Mouse (Mus musculus): Measurements from ENCODE around the gene Olfr1138. TPM values are rescaled to one million over a fixed set of nuclear protein-coding genes. Genes with fewer than 3 reads are reported as not detected.

The Olfr1138 gene
- total RNA-seq (2021) = not detected

DNA sequence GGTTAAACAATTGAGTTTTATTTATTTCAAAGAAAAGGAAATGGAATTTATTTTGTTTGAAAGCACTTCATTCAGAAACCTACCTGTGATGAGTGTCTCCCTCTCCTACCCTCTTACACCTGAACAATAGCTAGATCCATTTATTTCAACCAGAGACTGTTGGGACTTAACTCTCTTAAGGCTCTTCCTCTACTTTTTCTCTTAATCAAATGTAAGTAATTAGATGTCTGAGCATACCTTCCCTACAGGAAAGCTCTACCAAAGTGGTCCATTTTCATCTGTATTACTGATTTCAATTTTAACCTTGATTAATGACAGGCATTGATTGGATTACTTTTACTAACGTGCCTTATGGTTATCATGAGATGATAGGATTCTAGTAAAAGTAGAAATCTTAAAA is at the start of gene Olfr1138:
TSS of gene Olfr1138 (minus strand) at position 101 of the 400 bp plus-strand sequence.
- no peak for DNase-seq (ENCODE audit: extremely low spot score in 1 of 2, low spot score in 2 of 2)
- intact Hi-C loops (cut with DNase I) = no loop called here

DNA sequence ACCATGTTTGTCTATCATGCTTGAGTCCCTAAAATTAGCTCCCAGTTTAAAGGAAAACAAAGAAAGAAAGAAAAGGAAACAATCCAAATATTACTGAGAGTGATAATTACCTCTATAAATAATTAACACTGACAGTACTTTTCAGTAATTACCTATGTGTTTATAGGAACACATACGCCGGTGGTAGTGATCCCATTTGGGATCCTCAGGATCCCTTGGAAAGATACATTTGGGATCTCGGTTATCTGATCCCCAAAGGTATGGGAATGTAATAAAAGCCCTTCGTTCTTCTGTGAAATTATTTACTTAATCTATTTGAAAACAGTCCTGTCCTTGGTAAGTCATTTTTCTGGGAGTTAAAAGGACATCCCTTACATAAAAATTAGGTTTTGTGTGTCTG is 39.4 kb upstream of the Olfr1138 start, which contains the start of gene Olfr152:
TSS of gene Olfr152 (plus strand) at position 301 of the 400 bp plus-strand sequence.
- no peak for DNase-seq (ENCODE audit: extremely low spot score in 1 of 2, low spot score in 2 of 2)
- intact Hi-C loops (cut with DNase I) = no loop called here

DNA sequence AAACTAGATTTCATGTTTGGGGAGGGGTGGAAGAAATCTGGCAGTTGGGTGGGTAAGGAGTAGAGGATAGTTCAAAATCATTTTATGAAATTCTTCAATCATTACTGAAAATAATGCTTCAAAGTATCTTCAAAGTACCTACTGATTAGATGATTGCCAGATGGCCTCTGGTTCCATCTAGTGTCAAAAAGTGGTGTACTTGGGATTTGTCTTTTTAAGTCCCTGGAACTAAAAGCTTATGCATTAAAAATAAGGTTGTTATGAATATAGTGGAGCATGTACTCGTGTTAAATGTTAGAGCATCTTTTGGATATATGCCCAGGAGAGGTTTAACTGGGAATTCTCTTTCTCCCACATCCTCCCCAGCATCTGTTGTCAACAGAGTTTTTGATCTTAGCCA is 36.4 kb upstream of the Olfr1138 start:
- DNase-seq (ENCODE audit: extremely low spot score in 1 of 2, low spot score in 2 of 2) = no peak
- intact Hi-C loops (cut with DNase I) = no loop called here

DNA sequence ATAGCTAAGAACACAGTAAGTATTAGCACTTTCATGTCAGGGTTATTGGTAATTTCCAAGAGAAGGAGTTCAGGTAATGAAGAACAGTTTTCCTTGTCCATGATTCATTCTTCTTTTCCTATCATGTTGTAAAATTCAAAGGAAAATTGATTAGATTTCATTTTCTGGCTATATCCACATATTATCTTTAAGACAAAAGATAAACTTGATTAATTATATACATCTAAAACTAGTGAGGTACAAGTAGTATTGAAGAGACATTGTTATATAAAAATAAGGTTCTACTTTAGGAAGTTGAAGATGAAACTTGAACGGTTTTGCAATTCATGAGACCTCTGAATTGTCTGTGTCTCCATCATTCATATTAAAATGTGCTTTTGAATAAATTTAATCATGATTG is 14.1 kb upstream of the Olfr1138 start, which contains the start of gene Olfr1141:
TSS of gene Olfr1141 (minus strand) at position 101 of the 400 bp plus-strand sequence.
- no peak for DNase-seq (ENCODE audit: extremely low spot score in 1 of 2, low spot score in 2 of 2)
- intact Hi-C loops (cut with DNase I) = no loop called here

DNA sequence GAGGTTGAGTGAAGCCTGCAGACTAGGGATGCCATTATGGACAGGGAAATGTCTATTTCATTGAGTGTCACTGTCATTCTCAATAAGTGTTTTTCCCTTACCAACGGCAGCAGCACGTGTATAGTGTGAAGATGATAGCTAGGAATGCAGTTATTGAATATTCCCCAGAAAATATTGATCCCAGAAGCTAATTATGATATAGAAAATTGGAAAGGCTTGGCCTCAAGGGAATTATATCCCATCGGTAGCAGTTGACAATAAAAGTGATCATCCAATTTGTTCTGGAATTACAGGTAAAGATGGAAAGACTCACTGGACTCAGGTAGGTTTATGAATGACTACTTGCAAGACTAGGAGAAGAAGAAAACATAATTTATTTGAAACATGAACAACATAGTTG is 3.7 kb upstream of the Olfr1138 start, which contains the start of gene Olfr1140:
TSS of gene Olfr1140 (plus strand) at position 301 of the 400 bp plus-strand sequence.
- intact Hi-C loops (cut with DNase I) = no loop called here
- no peak for DNase-seq (ENCODE audit: extremely low spot score in 1 of 2, low spot score in 2 of 2)

DNA sequence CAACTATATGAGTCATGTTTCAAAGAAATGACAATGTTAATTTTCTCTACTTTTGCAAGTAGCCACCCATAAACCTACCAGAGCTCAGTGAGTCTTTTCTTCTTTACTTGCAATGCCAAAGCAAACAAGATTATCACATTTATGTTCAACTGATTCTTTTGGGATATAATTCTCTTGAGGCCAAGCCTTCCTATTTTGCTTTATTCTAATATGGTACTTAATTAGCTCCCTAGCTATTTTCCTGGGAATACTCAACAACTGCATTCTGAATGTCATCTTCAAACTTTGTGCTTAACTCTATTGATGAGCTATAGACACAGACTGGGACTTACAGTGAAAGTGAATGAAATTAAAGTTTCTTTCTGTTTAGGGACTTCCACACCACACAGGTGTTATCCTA is 26.7 kb downstream of the Olfr1138 start, which contains the start of gene Olfr1137:
TSS of gene Olfr1137 (minus strand) at position 101 of the 400 bp plus-strand sequence.
- intact Hi-C loops (cut with DNase I) = no loop called here
- no peak for DNase-seq (ENCODE audit: extremely low spot score in 1 of 2, low spot score in 2 of 2)

DNA sequence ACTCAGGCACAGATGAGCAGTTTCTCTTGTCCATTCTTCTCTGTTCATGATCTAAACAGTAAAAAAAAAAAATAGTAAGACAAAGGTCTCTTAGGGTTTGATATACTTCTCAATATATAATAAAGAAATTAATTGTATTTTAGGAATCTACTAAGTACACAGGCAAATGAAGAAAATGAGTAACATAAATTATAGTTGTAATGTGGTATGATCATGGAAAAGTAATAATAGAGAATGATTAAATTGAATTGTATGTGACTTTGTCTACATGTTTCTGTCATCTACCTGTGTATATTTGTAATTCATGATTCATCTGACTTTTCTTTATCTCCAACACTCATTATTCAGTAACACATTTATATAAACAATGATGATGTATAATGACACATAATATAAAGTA is 45.9 kb downstream of the Olfr1138 start, which contains the start of gene Olfr1136:
TSS of gene Olfr1136 (minus strand) at position 101 of the 400 bp plus-strand sequence.
- no peak for DNase-seq (ENCODE audit: extremely low spot score in 1 of 2, low spot score in 2 of 2)
- intact Hi-C loops (cut with DNase I) = no loop called here

Other genes with a start within 250 kb of the Olfr1138 start
- gene Pramel7, start 242.9 kb downstream of the Olfr1138 start, total RNA-seq (2021) = not detected
- not detected for gene Pramel6, start 233.4 kb downstream of the Olfr1138 start, total RNA-seq (2021)
- gene Olfr153, start 208.2 kb downstream of the Olfr1138 start, total RNA-seq (2021) = not detected
- not detected for gene Olfr1128, start 194.4 kb downstream of the Olfr1138 start, total RNA-seq (2021)
- not detected for gene Olfr1129, start 166.1 kb downstream of the Olfr1138 start, total RNA-seq (2021)
- not detected for gene Olfr1130, start 133.8 kb downstream of the Olfr1138 start, total RNA-seq (2021)
- gene Olfr1131, start 112.9 kb downstream of the Olfr1138 start, total RNA-seq (2021) = not detected
- gene Olfr1132, start 102.4 kb downstream of the Olfr1138 start, total RNA-seq (2021) = not detected
- not detected for gene Olfr1133, start 92.6 kb downstream of the Olfr1138 start, total RNA-seq (2021)
- gene Olfr1134, start 81.5 kb downstream of the Olfr1138 start, total RNA-seq (2021) = not detected
- not detected for gene Olfr1135, start 66.3 kb downstream of the Olfr1138 start, total RNA-seq (2021)
- gene Olfr1136, start 46.0 kb downstream of the Olfr1138 start, total RNA-seq (2021) = not detected
- not detected for gene Olfr1137, start 26.8 kb downstream of the Olfr1138 start, total RNA-seq (2021)
- gene Olfr1140, start 3.8 kb upstream of the Olfr1138 start, total RNA-seq (2021) = not detected
- gene Olfr1141, start 14.0 kb upstream of the Olfr1138 start, total RNA-seq (2021) = not detected
- gene Olfr152, start 39.5 kb upstream of the Olfr1138 start, total RNA-seq (2021) = not detected
- not detected for gene Olfr1143, start 60.6 kb upstream of the Olfr1138 start, total RNA-seq (2021)
- gene Olfr1145, start 69.8 kb upstream of the Olfr1138 start, total RNA-seq (2021) = not detected
- not detected for gene Olfr1148, start 90.6 kb upstream of the Olfr1138 start, total RNA-seq (2021)
- gene Olfr1150-ps1, start 104.0 kb upstream of the Olfr1138 start, total RNA-seq (2021) = not detected
- not detected for gene Olfr1151, start 115.9 kb upstream of the Olfr1138 start, total RNA-seq (2021)
- gene Olfr1152, start 126.5 kb upstream of the Olfr1138 start, total RNA-seq (2021) = not detected
- gene Olfr1153, start 155.0 kb upstream of the Olfr1138 start, total RNA-seq (2021) = not detected
- not detected for gene Olfr1154, start 165.2 kb upstream of the Olfr1138 start, total RNA-seq (2021)
- gene Olfr1155, start 205.2 kb upstream of the Olfr1138 start, total RNA-seq (2021) = not detected
- not detected for gene Olfr1156, start 213.1 kb upstream of the Olfr1138 start, total RNA-seq (2021)
- gene Olfr1157, start 228.3 kb upstream of the Olfr1138 start, total RNA-seq (2021) = not detected
- gene Olfr74, start 234.7 kb upstream of the Olfr1138 start, total RNA-seq (2021) = not detected